Comparison of ENCODE assay signal across 21 mouse cellular contexts in the genomic region with DNA sequence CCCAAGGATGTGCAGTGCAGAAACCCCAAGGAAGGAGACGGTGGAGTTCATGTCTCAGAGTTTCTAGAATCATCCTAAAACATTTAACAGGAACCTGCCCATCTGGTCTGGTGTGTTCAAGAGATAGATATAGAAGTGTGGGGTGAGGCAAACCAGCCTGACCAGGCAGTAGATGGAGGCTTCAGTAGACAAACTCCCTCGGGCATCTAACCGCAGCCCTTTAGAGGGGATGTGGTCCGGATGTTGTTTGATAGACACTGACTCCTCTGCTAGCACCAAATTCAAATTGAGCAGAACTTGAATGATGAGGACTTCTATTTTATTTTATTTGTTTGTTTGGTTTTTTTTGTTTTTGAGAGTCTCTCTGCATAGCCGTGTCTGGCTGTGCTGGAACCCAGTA.
"Had no signal": no experiment of that assay in that cellular context is flagged by ENCODE, and none has a peak within 500 bp of the region (broad histone marks: within the 10 kb centered on the region; RNA-seq: fewer than 3 reads in every experiment).

No protein-coding gene starts in this region.

- H3K36me3 ChIP-seq: lung, embryonic 15.5 days; midbrain, embryonic 10.5 days; midbrain, embryonic 13.5 days; neural tube, embryonic 13.5 days had no signal

- H3K27me3 ChIP-seq: lung, embryonic 15.5 days; megakaryocyte, embryonic 14.5 days; midbrain, embryonic 13.5 days; neural tube, embryonic 13.5 days had no signal

- H3K9ac ChIP-seq: liver, embryonic 14.5 days; lung, embryonic 15.5 days; midbrain, embryonic 13.5 days; neural tube, embryonic 13.5 days had no signal

- ATAC-seq: inflammation-experienced regulatory T-cells, adult 6 months; intestine, embryonic 16.5 days; midbrain, embryonic 13.5 days; midbrain, embryonic 16.5 days had no signal

- DNase-seq: kidney, adult 2 months; kidney, postnatal 10 days; kidney, postnatal 36 days; layer of hippocampus, postnatal 36 days; lung, adult 18-20 months; lung, postnatal 10 days; lung, postnatal 36 days; thymus, adult 18-20 months; thymus, postnatal 36 days had no signal

- H3K4me3 ChIP-seq: left cerebral cortex, adult 2 months; lung, embryonic 15.5 days; megakaryocyte, embryonic 14.5 days; midbrain, embryonic 10.5 days; midbrain, embryonic 13.5 days; myocyte; neural tube, embryonic 13.5 days had no signal

- H3K9me3 ChIP-seq: lung, embryonic 15.5 days; midbrain, embryonic 10.5 days; midbrain, embryonic 13.5 days; neural tube, embryonic 13.5 days had no signal

- H3K4me2 ChIP-seq: liver, embryonic 11.5 days; lung, embryonic 15.5 days; midbrain, embryonic 13.5 days; neural tube, embryonic 13.5 days had no signal

- H3K27ac ChIP-seq: left cerebral cortex, adult 2 months; liver, embryonic 14.5 days; lung, embryonic 15.5 days; midbrain, embryonic 10.5 days; midbrain, embryonic 13.5 days; neural tube, embryonic 13.5 days had no signal
